8 mouse cellular contexts compared by ENCODE assay signal in genomic region chr1:77226991-77227515, GRCm38 (mm10).
DNase-seq lines count a peak whose midpoint lies in the region; ATAC-seq and TF ChIP-seq lines count a peak whose summit lies in the region.

No protein-coding gene starts in this region.

- peak overlapping the region; percentile 44 for H3K4me2 ChIP-seq in lung, embryonic 14.5 days
- peak overlapping the region; percentile 25; the same call in 1 of the 2 replicates for H3K4me2 ChIP-seq in lung, embryonic 15.5 days
- H3K4me2 ChIP-seq in stomach, embryonic 14.5 days (replicated peaks; ENCODE audit: low read depth, low read length) = peak overlapping the region; percentile 23; the same call in 1 of the 2 replicates
- H3K4me2 ChIP-seq in forebrain, postnatal 0 days (ENCODE audit: low read depth) = no peak overlapping the region

- H3K27ac ChIP-seq in lung, embryonic 14.5 days (ENCODE audit: low read depth) = no peak overlapping the region
- H3K27ac ChIP-seq in lung, embryonic 15.5 days = peak overlapping the region; percentile 52
- H3K27ac ChIP-seq in stomach, embryonic 14.5 days (ENCODE audit: low read length) = no peak overlapping the region
- H3K27ac ChIP-seq in forebrain, postnatal 0 days (ENCODE audit: low read depth, low read length) = no peak overlapping the region

- peak; percentile 73 for ATAC-seq in lung, embryonic 14.5 days (ENCODE audit: insufficient read depth)
- peak; percentile 22 to 36; a peak in 2 of 4 replicates for ATAC-seq in hematopoietic stem cell, adult 5-6 weeks (replicated peaks in 1 of 2; ENCODE audit: insufficient read depth in 1 of 2, low FRiP score in 2 of 2, low TSS enrichment in 1 of 2, low read depth in 1 of 2, poor library complexity in 2 of 2, severe bottlenecking in 2 of 2)
- ATAC-seq in lung, embryonic 15.5 days (ENCODE audit: borderline replicate concordance, extremely low read depth, low FRiP score, low TSS enrichment) = peak; percentile 87; the same call in 1 of the 2 replicates
- ATAC-seq in stomach, embryonic 14.5 days (ENCODE audit: insufficient number of reproducible peaks, insufficient read depth, low FRiP score, low read depth) = no peak
- no peak for ATAC-seq in forebrain, postnatal 0 days

- peaks cover 9% of the 10 kb centered on the region; the same call in 1 of the 2 replicates for H3K4me1 ChIP-seq in lung, embryonic 14.5 days (ENCODE audit: insufficient read depth)
- peaks cover 3% of the 10 kb centered on the region; the same call in 1 of the 2 replicates for H3K4me1 ChIP-seq in lung, adult 2 months (ENCODE audit: control insufficient read depth, insufficient read depth, low read length)
- H3K4me1 ChIP-seq in lung, embryonic 15.5 days = peaks cover 17% of the 10 kb centered on the region
- H3K4me1 ChIP-seq in stomach, embryonic 14.5 days (ENCODE audit: control insufficient read depth, insufficient read depth, low read length) = peaks cover 12% of the 10 kb centered on the region
- no peaks in the 10 kb centered on the region for H3K4me1 ChIP-seq in forebrain, postnatal 0 days (ENCODE audit: insufficient read depth)

- TF ChIP-seq POLR2A in lung, adult 2 months (IDR thresholded peaks at IDR 0.05; ENCODE audit: borderline replicate concordance, extremely low read depth, low read depth, low read length) = no peak

- 5% methylated on average over 12 of the region's 12 CpGs for WGBS in lung, embryonic 14.5 days
- 15% methylated on average over 12 of the region's 12 CpGs for WGBS in lung, adult 2 months
- WGBS in lung, embryonic 15.5 days = 6% methylated on average over 12 of the region's 12 CpGs
- 5% methylated on average over 12 of the region's 12 CpGs for WGBS in stomach, embryonic 14.5 days
- 22% methylated on average over 12 of the region's 12 CpGs for WGBS in forebrain, postnatal 0 days

- no peak overlapping the region for H3K9ac ChIP-seq in lung, embryonic 14.5 days
- no peak overlapping the region for H3K9ac ChIP-seq in lung, embryonic 15.5 days
- H3K9ac ChIP-seq in stomach, embryonic 14.5 days (replicated peaks; ENCODE audit: low read depth, low read length) = no peak overlapping the region
- H3K9ac ChIP-seq in forebrain, postnatal 0 days = no peak overlapping the region

- H3K36me3 ChIP-seq in lung, embryonic 14.5 days (ENCODE audit: insufficient read depth) = no peaks in the 10 kb centered on the region
- H3K36me3 ChIP-seq in lung, embryonic 15.5 days = no peaks in the 10 kb centered on the region
- H3K36me3 ChIP-seq in stomach, embryonic 14.5 days (ENCODE audit: control insufficient read depth, insufficient read depth, low read length) = no peaks in the 10 kb centered on the region
- H3K36me3 ChIP-seq in forebrain, postnatal 0 days (ENCODE audit: insufficient read depth) = no peaks in the 10 kb centered on the region

- peak; percentile 69 for DNase-seq in lung, embryonic 14.5 days
- DNase-seq in lung, adult 2 months = no peak
- no peak for DNase-seq in frontal cortex, postnatal 10 days (ENCODE audit: low spot score in 2 of 2)
- no peak for DNase-seq in cerebellum, adult 8-10 months
- no peak for DNase-seq in forebrain, postnatal 0 days

- no peak for TF ChIP-seq CTCF in lung, embryonic 14.5 days (IDR thresholded peaks at IDR 0.05; ENCODE audit: low read depth)
- TF ChIP-seq CTCF in lung, adult 2 months (IDR thresholded peaks at IDR 0.05; ENCODE audit: insufficient read depth, low read length) = no peak
- no peak for TF ChIP-seq CTCF in forebrain, postnatal 0 days (IDR thresholded peaks at IDR 0.05; ENCODE audit: low read depth)

- H3K9me3 ChIP-seq in lung, embryonic 14.5 days (ENCODE audit: low read depth, low read length) = no peaks in the 10 kb centered on the region; the same call in 1 of the 2 replicates
- no peaks in the 10 kb centered on the region for H3K9me3 ChIP-seq in lung, embryonic 15.5 days
- no peaks in the 10 kb centered on the region for H3K9me3 ChIP-seq in stomach, embryonic 14.5 days (ENCODE audit: control insufficient read depth, low read depth, low read length)
- no peaks in the 10 kb centered on the region for H3K9me3 ChIP-seq in forebrain, postnatal 0 days (ENCODE audit: low read length)

- no peaks in the 10 kb centered on the region for H3K27me3 ChIP-seq in lung, embryonic 14.5 days (ENCODE audit: insufficient read depth, low read length)
- no peaks in the 10 kb centered on the region for H3K27me3 ChIP-seq in lung, embryonic 15.5 days
- no peaks in the 10 kb centered on the region for H3K27me3 ChIP-seq in stomach, embryonic 14.5 days (ENCODE audit: control insufficient read depth, insufficient read depth, low read length)
- H3K27me3 ChIP-seq in forebrain, postnatal 0 days (ENCODE audit: insufficient read depth, low read length) = no peaks in the 10 kb centered on the region

- no peak overlapping the region for H3K4me3 ChIP-seq in lung, embryonic 14.5 days (ENCODE audit: low read depth, low read length)
- H3K4me3 ChIP-seq in lung, adult 2 months (replicated peaks; ENCODE audit: extremely low read depth, low read depth, low read length) = no peak overlapping the region
- no peak overlapping the region for H3K4me3 ChIP-seq in lung, embryonic 15.5 days
- H3K4me3 ChIP-seq in stomach, embryonic 14.5 days (ENCODE audit: low read depth, low read length) = no peak overlapping the region
- H3K4me3 ChIP-seq in forebrain, postnatal 0 days (ENCODE audit: low read depth, low read length) = no peak overlapping the region

Comparison
In these comparisons a context has a peak if more than half of its experiments do, and no peak if none do; other contexts are left out.
1. ATAC-seq: peak in lung, embryonic 14.5 days (single experiment), hematopoietic stem cell, adult 5-6 weeks (2 of 2) and lung, embryonic 15.5 days (single experiment); none in stomach, embryonic 14.5 days (single experiment) and forebrain, postnatal 0 days (single experiment).